Mouse (Mus musculus) testis, adult 2 months (tissue): ENCODE measurements around the gene Arid1b.

Experiments
- CTCF ChIP-seq: fragments of 200-500 bp; IDR thresholded peaks from 2 replicates; pipeline ENCODE4 v1.5.1; 2012; ENCODE audit warnings: low read depth, mild to moderate bottlenecking, inconsistent platforms, low read length, moderate library complexity; ENCODE audit not compliant: control insufficient read depth, insufficient read depth, insufficient replicate concordance
- POLR2A ChIP-seq: fragments of 200-500 bp; IDR thresholded peaks from 2 replicates; pipeline ENCODE4 v1.6.1; 2012; ENCODE audit warnings: low read depth, mild to moderate bottlenecking, inconsistent platforms, low read length, moderate library complexity; ENCODE audit not compliant: control insufficient read depth

DNA sequence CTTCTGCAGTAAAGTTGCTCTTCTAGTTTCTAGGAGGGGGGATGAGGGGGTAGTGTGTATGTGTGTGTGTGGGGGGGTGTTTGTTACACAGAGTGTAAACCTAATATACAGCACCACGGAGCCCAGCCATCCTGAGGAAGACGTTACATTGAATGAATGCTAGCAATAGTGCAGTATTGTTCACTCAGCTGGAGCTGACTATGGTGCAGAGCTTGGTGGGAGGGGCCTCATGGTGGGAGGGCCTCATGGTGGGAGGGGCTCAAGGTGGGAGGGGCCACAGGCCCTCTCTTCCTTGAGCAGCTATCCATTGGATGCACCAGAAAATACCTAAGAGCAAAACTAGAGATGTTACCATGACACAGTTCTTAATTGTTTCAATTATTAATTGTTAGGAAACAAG is 182.2 kb downstream of the Arid1b start:
- TF ChIP-seq POLR2A, result no peak
- no peak for TF ChIP-seq CTCF
